8 mouse cellular contexts compared by ENCODE assay signal in the genomic region with DNA sequence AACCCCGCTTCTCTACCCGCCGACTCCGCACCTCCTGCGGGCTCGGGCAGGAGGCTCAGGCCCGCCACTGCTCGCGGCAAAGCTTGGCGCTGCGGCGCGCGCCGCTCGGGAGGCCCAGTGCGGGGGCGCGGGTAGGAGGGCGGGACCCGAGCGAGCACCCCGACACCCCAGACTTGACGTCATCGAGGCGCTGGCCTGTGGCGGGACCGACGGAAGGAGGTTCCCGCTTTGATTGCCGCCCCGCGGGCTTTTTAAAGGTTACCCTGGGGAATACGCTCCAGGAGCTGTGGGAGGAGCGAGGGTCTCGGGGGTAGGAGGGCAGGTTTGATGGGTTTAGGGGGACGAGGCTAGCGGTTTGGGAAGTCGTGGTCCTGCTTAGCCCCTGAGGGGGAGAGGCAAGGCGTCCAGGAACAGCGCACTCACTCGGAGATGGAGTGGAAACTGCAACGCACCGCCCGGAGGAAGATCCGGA. TPM values are rescaled to one million over a fixed set of nuclear protein-coding genes. Genes with fewer than 3 reads are reported as not detected.
DNase-seq lines count a peak whose midpoint lies in the region; ATAC-seq and TF ChIP-seq lines count a peak whose summit lies in the region.

A gene (plus strand): TSS at position 162 of the 472 bp plus-strand sequence.

- H3K4me3 ChIP-seq in hindbrain, embryonic 15.5 days = peak within 1 kb of the TSS; percentile 48
- peak within 1 kb of the TSS; percentile 53 for H3K4me3 ChIP-seq in limb, embryonic 15.5 days
- H3K4me3 ChIP-seq in midbrain, embryonic 14.5 days (replicated peaks; ENCODE audit: low read depth, low read length) = peak within 1 kb of the TSS; percentile 52
- H3K4me3 ChIP-seq in spleen, adult 2 months (ENCODE audit: extremely low read depth, insufficient read depth, insufficient read length) = peak within 1 kb of the TSS; percentile 56; the same call in 1 of the 2 replicates

- H3K4me1 ChIP-seq in hindbrain, embryonic 15.5 days (replicated peaks) = peaks cover 21% of the 10 kb centered on the region
- peaks cover 30% of the 10 kb centered on the region for H3K4me1 ChIP-seq in limb, embryonic 15.5 days
- H3K4me1 ChIP-seq in midbrain, embryonic 14.5 days (ENCODE audit: control insufficient read depth, insufficient read depth, low read length) = peaks cover 12% of the 10 kb centered on the region
- peaks cover 9% of the 10 kb centered on the region for H3K4me1 ChIP-seq in spleen, adult 2 months (ENCODE audit: control insufficient read depth, insufficient read depth, insufficient read length)

- TF ChIP-seq POLR2A in spleen, adult 2 months (IDR thresholded peaks at IDR 0.05; ENCODE audit: low read depth, low read length) = no peak

- no peaks in the 10 kb centered on the region for H3K36me3 ChIP-seq in hindbrain, embryonic 15.5 days
- H3K36me3 ChIP-seq in limb, embryonic 15.5 days = no peaks in the 10 kb centered on the region
- no peaks in the 10 kb centered on the region for H3K36me3 ChIP-seq in midbrain, embryonic 14.5 days (ENCODE audit: control insufficient read depth, insufficient read depth, low read length)
- no peaks in the 10 kb centered on the region for H3K36me3 ChIP-seq in spleen, adult 2 months (ENCODE audit: control insufficient read depth, insufficient read depth, low read length)

- peaks cover 32% of the 10 kb centered on the region for H3K27me3 ChIP-seq in hindbrain, embryonic 15.5 days
- peaks cover 43% of the 10 kb centered on the region for H3K27me3 ChIP-seq in limb, embryonic 15.5 days
- peaks cover 28% of the 10 kb centered on the region; the same call in 1 of the 2 replicates for H3K27me3 ChIP-seq in midbrain, embryonic 14.5 days (ENCODE audit: control insufficient read depth, insufficient read depth, low read length)
- H3K27me3 ChIP-seq in spleen, adult 2 months (ENCODE audit: control insufficient read depth, insufficient read depth, low read length) = peaks cover 14% of the 10 kb centered on the region

- H3K9ac ChIP-seq in hindbrain, embryonic 15.5 days = peak within 1 kb of the TSS; percentile 43
- peak within 1 kb of the TSS; percentile 50 for H3K9ac ChIP-seq in limb, embryonic 15.5 days
- H3K9ac ChIP-seq in midbrain, embryonic 14.5 days (replicated peaks; ENCODE audit: low read length) = peak within 1 kb of the TSS; percentile 50

- WGBS in hindbrain, embryonic 15.5 days = under 1% methylated on average over 46 of the region's 46 CpGs
- under 1% methylated on average over 46 of the region's 46 CpGs for WGBS in limb, embryonic 15.5 days
- WGBS in midbrain, embryonic 14.5 days = 0% methylated on average over 46 of the region's 46 CpGs
- under 1% methylated on average over 46 of the region's 46 CpGs for WGBS in spleen, adult 2 months

- 0 out of 2 replicates have a peak, but pooled peaks have one; percentile 33 for ATAC-seq in cerebellum, adult (ENCODE audit: insufficient number of reproducible peaks, low FRiP score, low TSS enrichment)
- no peak for ATAC-seq in hindbrain, embryonic 15.5 days (ENCODE audit: low FRiP score, low read depth)
- no peak for ATAC-seq in limb, embryonic 15.5 days (ENCODE audit: insufficient number of reproducible peaks, low FRiP score, low TSS enrichment, low read depth)
- ATAC-seq in midbrain, embryonic 14.5 days (ENCODE audit: low FRiP score, low TSS enrichment) = peak; percentile 31; the same call in 1 of the 2 replicates

- no peak within 1 kb of the TSS for H3K27ac ChIP-seq in hindbrain, embryonic 15.5 days (replicated peaks)
- no peak within 1 kb of the TSS for H3K27ac ChIP-seq in limb, embryonic 15.5 days
- no peak within 1 kb of the TSS for H3K27ac ChIP-seq in midbrain, embryonic 14.5 days (replicated peaks; ENCODE audit: low read depth, low read length)
- no peak within 1 kb of the TSS for H3K27ac ChIP-seq in spleen, adult 2 months (ENCODE audit: insufficient read depth, low read length)

- peak within 1 kb of the TSS; percentile 97 for H3K4me2 ChIP-seq in hindbrain, embryonic 15.5 days
- peak within 1 kb of the TSS; percentile 98 for H3K4me2 ChIP-seq in limb, embryonic 15.5 days
- peak within 1 kb of the TSS; percentile 98 for H3K4me2 ChIP-seq in midbrain, embryonic 14.5 days (ENCODE audit: low read length)

- TF ChIP-seq CTCF in spleen, adult 2 months (IDR thresholded peaks at IDR 0.05; ENCODE audit: extremely low read depth, insufficient read depth, insufficient read length, insufficient replicate concordance) = no peak

- DNase-seq in cerebellum, adult 9-10 months = no peak
- DNase-seq in cerebellum, adult 8-10 months = peak; percentile 24
- DNase-seq in frontal cortex, postnatal 36 days (ENCODE audit: low spot score in 2 of 2) = peak; percentile 20 to 33
- DNase-seq in midbrain, embryonic 14.5 days = peak; percentile 69
- peak; percentile 45 to 54 for DNase-seq in spleen, adult 2 months (ENCODE audit: low read depth in 1 of 2, low spot score in 2 of 2)

- no peaks in the 10 kb centered on the region for H3K9me3 ChIP-seq in hindbrain, embryonic 15.5 days
- no peaks in the 10 kb centered on the region for H3K9me3 ChIP-seq in limb, embryonic 15.5 days
- no peaks in the 10 kb centered on the region for H3K9me3 ChIP-seq in midbrain, embryonic 14.5 days (ENCODE audit: control insufficient read depth, low read length)

RNA-seq across cellular contexts. Expression of the gene that starts here (rescaled TPM):
- 0.24 and 0.52 TPM in 2 replicates for polyA plus RNA-seq in hindbrain, embryonic 15.5 days (2015; fragmentation: Nextera tagmentation; extraction: Ambion mirVana)
- polyA plus RNA-seq in limb, embryonic 15.5 days (2015; fragmentation: Nextera tagmentation; extraction: Ambion mirVana) = not detected in 2 replicates
- polyA plus RNA-seq in midbrain, embryonic 14.5 days (2014; fragmentation: Nextera tagmentation; extraction: Ambion mirVana) = 0.13 and 0.75 TPM in 2 replicates
- polyA plus RNA-seq in spleen, adult 2 months (2012; rRNA removed) = 0.09 and 0.26 TPM in 2 replicates

Comparison
In these comparisons a context has a peak if more than half of its experiments do, and no peak if none do; other contexts are left out.
1. Peak in DNase-seq, ATAC-seq, H3K4me3 ChIP-seq, H3K9ac ChIP-seq and H3K4me2 ChIP-seq in midbrain, embryonic 14.5 days; RNA of the gene not detected or under 1 TPM.
2. Peak in DNase-seq and H3K4me3 ChIP-seq in spleen, adult 2 months; RNA of the gene not detected or under 1 TPM.